Mouse (Mus musculus) gastrocnemius, adult 8-10 months (tissue): Measurements from ENCODE around the gene Polr1c. TPM values are rescaled to one million over a fixed set of nuclear protein-coding genes. Genes with fewer than 3 reads are reported as not detected.

Experiments
- DNase-seq, 2 experiments: peaks; one replicate each; pipeline ENCODE4 v3.0.0; 2022; ENCODE audit warnings: low spot score in 2 of 2
- microRNA-seq: library from miRNA; unstranded; fragments of <30 nt; microRNA quantifications from one replicate; pipeline ENCODE4 v1.2.0, GENCODE M21; 2022
- total RNA-seq, 4 experiments: library from RNA; stranded (reverse); gene quantifications; 2 replicates each; pipeline ENCODE4 v1.2.4; 2022

Gene Polr1c
- total RNA-seq, 4 experiments from 2014 or later: 12.9 to 20.4 (median 16.6) TPM

DNA sequence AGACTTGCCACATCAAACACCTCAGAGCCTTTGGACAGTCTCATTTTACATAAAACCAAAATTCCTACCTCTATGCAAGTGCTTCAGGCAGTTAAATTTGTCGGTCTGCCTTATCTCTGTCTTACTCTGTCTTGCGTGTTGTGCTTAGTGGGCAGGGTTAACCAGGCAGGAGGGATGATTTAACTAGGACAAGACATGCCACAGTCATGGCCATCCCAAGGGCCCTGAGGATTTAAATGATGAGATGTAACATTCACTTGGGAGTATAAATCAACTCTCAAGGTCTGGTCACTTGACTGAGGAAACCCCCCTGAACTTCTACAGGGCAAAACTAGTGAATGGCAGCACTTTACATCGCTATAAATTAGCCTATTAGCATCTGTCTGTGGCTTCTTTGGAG is 26.3 kb downstream of the Polr1c start:
- no peak for DNase-seq

DNA sequence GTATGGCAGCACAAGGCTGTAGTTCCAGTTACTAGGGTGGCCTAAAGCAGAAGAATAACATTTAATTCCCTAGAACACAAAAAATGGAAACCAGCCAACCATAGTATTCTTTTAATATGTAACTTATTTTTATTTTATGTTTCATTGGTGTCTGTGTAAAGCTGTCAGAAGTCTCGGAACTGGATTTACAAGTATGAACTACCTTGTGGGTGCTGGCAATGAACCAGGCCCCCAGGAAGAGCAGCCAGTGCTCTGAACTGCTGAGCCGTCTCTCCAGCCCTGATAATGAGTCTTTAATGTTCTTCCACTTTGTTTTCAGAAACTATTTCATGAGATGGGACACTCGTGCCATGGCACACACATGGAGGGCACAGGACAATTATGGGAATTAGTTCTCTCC is 37.3 kb downstream of the Polr1c start:
- DNase-seq: no peak

DNA sequence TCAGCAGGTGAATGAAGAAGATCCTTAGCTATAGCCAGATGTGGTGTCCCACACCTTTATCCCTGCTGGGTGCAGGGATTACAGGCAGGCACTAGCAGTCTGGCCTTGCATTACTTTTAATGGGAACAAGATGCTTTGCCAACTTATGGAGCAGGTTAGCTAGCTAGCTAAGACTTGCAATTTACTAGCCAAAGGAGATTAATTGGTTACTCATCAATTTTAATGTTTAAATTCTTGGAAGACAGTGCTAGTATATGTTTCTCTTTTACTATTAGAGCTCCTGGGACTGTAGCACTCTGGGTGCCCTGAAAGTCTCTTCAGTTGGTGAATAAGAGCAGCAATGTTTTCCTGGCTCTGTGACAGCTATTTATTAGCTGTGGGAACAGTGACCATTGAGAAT is 41.2 kb downstream of the Polr1c start:
- DNase-seq: no peak

GRCm38 (mm10) chr17:46203078-46203477 is 44.8 kb downstream of the Polr1c start:
- no peak for DNase-seq

GRCm38 (mm10) chr17:46202421-46203071 is 45.3 kb downstream of the Polr1c start, which contains the start of the genes Polh and Xpo5:
Polh (minus strand) TSS chr17:46202645.
Xpo5 (plus strand) TSS chr17:46202782.
- DNase-seq: peak; percentile 86 to 93

GRCm38 (mm10) chr17:46201151-46201550 is 46.7 kb downstream of the Polr1c start:
- no peak for DNase-seq

Small RNA genes within 50 kb of the gene (microRNA-seq; reads per million reads assigned to microRNA genes)
- gene Mir693: not detected

Other genes with a start within 250 kb of the Polr1c start
- gene Vegfa, start 215.7 kb downstream of the Polr1c start, total RNA-seq: 100 to 1,000 TPM in 3 of 4 experiments, 10 to 100 TPM in 1; 88.9 to 165 (median 110) TPM
- gene Mrps18a, start 137.1 kb downstream of the Polr1c start, total RNA-seq: 10 to 100 TPM; 78.9 to 93.4 (median 89.2) TPM
- under 1 TPM in 3 of 4 experiments, not detected in 1; 0.34 to 0.58 (median 0.40) TPM for gene Rsph9, start 103.8 kb downstream of the Polr1c start, total RNA-seq
- 10 to 100 TPM; 14.1 to 26.9 (median 18.9) TPM for gene Mad2l1bp, start 94.5 kb downstream of the Polr1c start, total RNA-seq
- 10 to 100 TPM; 37.0 to 43.9 (median 40.3) TPM for gene Gtpbp2, start 87.0 kb downstream of the Polr1c start, total RNA-seq
- gene Polh, start 45.4 kb downstream of the Polr1c start, total RNA-seq: 10 to 100 TPM; 12.3 to 16.2 (median 14.3) TPM
- 10 to 100 TPM in 2 of 4 experiments, 1 to 10 TPM in 2; 8.0 to 10.3 (median 9.6) TPM for gene Xpo5, start 45.3 kb downstream of the Polr1c start, total RNA-seq
- gene Yipf3, start within 50 bp of the Polr1c start, total RNA-seq: 10 to 100 TPM; 56.2 to 75.3 (median 61.7) TPM
- gene Lrrc73, start 5.5 kb upstream of the Polr1c start, total RNA-seq: not detected
- 10 to 100 TPM; 35.8 to 40.7 (median 37.8) TPM for gene Tjap1, start 35.0 kb upstream of the Polr1c start, total RNA-seq
- under 1 TPM in 1 of 4 experiments, not detected in 3; 0.19 TPM for gene Dlk2, start 49.4 kb upstream of the Polr1c start, total RNA-seq
- gene Abcc10, start 80.3 kb upstream of the Polr1c start, total RNA-seq: 1 to 10 TPM; 2.0 to 4.1 (median 2.4) TPM
- gene Zfp318, start 135.7 kb upstream of the Polr1c start, total RNA-seq: 10 to 100 TPM; 12.4 to 15.7 (median 13.4) TPM
- gene Crip3, start 180.9 kb upstream of the Polr1c start, total RNA-seq: 1 to 10 TPM in 1 of 4 experiments, under 1 TPM in 1, not detected in 2; 0.40 to 1.5 TPM
- gene Slc22a7, start 190.4 kb upstream of the Polr1c start, total RNA-seq: not detected
- under 1 TPM; 0.05 to 0.16 (median 0.08) TPM for gene Ttbk1, start 239.6 kb upstream of the Polr1c start, total RNA-seq
- gene Dnph1, start 248.7 kb upstream of the Polr1c start, total RNA-seq: 1 to 10 TPM; 5.2 to 8.5 (median 7.1) TPM